Mouse (Mus musculus) spleen, adult 2 months (tissue): ENCODE data around the gene Rhoq. TPM values are rescaled to one million over a fixed set of nuclear protein-coding genes. Genes with fewer than 3 reads are reported as not detected.

ENCODE experiments used
- DNase-seq, 2 experiments: peaks; one replicate each; pipeline versions ENCODE4 v3.0.0 to v3.0.0-alpha.2; 2012 to 2021; ENCODE audit warnings: low spot score in 2 of 2, low read depth in 1 of 2
- H3K27ac ChIP-seq: fragments of 200-500 bp; 2 replicates; pipeline ENCODE4 v1.5.1; 2012; ENCODE audit warnings: low read length, inconsistent platforms; ENCODE audit not compliant: insufficient read depth
- H3K27me3 ChIP-seq: fragments of 200-500 bp; 2 replicates; pipeline ENCODE4 v1.6.1; 2012; ENCODE audit warnings: mild to moderate bottlenecking, moderate library complexity, low read length, inconsistent platforms; ENCODE audit not compliant: control insufficient read depth, insufficient read depth
- H3K36me3 ChIP-seq: fragments of 200-500 bp; 2 replicates; pipeline ENCODE4 v1.6.1; 2012; ENCODE audit warnings: mild to moderate bottlenecking, low read length, inconsistent platforms; ENCODE audit not compliant: control insufficient read depth, insufficient read depth
- H3K4me1 ChIP-seq: fragments of 200-500 bp; 2 replicates; pipeline ENCODE4 v1.6.1; 2011; ENCODE audit warnings: inconsistent platforms; ENCODE audit not compliant: control insufficient read depth, insufficient read depth, insufficient read length
- H3K4me3 ChIP-seq: fragments of 200-500 bp; 2 replicates; pipeline ENCODE4 v1.5.1; 2011; ENCODE audit warnings: mild to moderate bottlenecking, inconsistent platforms; ENCODE audit not compliant: insufficient read depth, insufficient read length; ENCODE audit errors: extremely low read depth
- CTCF ChIP-seq: fragments of 200-500 bp; IDR thresholded peaks from 2 replicates; pipeline ENCODE4 v1.5.1; 2011; ENCODE audit warnings: mild to moderate bottlenecking, inconsistent platforms; ENCODE audit not compliant: insufficient read depth, insufficient read length, insufficient replicate concordance; ENCODE audit errors: extremely low read depth
- POLR2A ChIP-seq: fragments of 200-500 bp; IDR thresholded peaks from 2 replicates; pipeline ENCODE4 v1.6.1; 2011; ENCODE audit warnings: low read depth, low read length, inconsistent platforms
- WGBS: fragments of 180-500 bp; shearing (Covaris S2); methylation state at CpG from one replicate; pipeline ENCODE4 v1.1.7; 2018; 5-methylcytosine and 5-hydroxymethylcytosine counted together
- polyA plus RNA-seq: library from polyadenylated mRNA; depleted of rRNA; stranded (reverse); fragments of >200 nt; gene quantifications from 2 replicates; pipeline ENCODE4 v1.2.3, GENCODE M21; 2012

Rhoq gene
- polyA plus RNA-seq, 1 experiment = 18.7 TPM

DNA sequence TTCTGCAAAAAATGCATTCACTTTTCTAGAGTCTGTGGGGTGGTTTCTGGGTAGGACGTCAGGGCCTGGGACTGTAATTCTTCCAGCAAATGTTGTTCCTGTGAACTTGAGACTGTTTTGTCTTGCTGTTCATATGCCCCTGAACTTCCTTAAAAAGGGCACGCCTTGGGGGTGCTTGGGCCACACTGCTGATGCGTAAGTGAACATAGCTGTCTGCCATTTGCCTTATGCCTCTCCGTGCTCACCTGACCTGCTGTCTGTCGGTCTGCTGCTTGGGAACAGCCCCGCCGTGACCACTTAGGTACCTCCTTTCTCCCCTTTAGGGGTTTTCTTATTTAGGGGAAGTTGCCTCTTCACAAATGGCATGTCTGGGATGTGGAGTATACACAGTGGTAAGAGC, 9.0 kb downstream of the Rhoq start:
- TF ChIP-seq CTCF (no peak), POLR2A (no peak)
- no peak for DNase-seq

DNA sequence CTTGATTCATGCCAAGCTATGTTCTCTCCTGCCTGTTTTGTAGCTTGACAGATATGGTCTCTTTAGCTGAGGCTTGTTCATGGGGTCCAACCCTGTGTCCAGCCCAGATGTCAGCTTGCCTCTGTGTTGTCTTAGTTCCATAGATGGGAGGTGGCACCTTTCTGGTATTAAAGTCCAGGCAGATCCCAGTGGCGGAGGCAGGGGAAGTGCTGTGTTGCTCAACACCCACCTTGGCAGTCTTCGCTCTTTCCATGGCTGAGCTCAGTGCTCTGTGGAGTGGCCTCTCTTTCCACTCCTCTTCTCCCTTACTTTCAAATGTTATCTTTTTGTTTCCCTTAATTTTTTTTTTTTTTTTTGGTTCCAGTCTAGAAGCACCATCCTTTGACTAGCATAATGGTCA, 10.2 kb downstream of the Rhoq start:
- Histone ChIP-seq H3K27me3 (no peaks in the 10 kb centered on the region), H3K4me1 (peaks cover 45% of the 10 kb centered on the region), H3K27ac (peak overlapping the region; percentile 29; the same call in 1 of the 2 replicates), H3K36me3 (peaks cover 5% of the 10 kb centered on the region; the same call in 1 of the 2 replicates), H3K4me3 (no peak overlapping the region)
- 83% methylated on average over 2 of the region's 2 CpGs for WGBS
- DNase-seq = no peak
- TF ChIP-seq POLR2A (no peak), CTCF (no peak)

More for the DNA sequence above, 9.0 kb downstream of the Rhoq start:
- WGBS = 61% methylated on average over 7 of the region's 7 CpGs
- H3K27ac ChIP-seq = peak overlapping the region; percentile 88
- peaks cover 55% of the 10 kb centered on the region for H3K4me1 ChIP-seq
- no peak overlapping the region for H3K4me3 ChIP-seq
- peaks cover 5% of the 10 kb centered on the region; the same call in 1 of the 2 replicates for H3K36me3 ChIP-seq
- H3K27me3 ChIP-seq = no peaks in the 10 kb centered on the region

DNA sequence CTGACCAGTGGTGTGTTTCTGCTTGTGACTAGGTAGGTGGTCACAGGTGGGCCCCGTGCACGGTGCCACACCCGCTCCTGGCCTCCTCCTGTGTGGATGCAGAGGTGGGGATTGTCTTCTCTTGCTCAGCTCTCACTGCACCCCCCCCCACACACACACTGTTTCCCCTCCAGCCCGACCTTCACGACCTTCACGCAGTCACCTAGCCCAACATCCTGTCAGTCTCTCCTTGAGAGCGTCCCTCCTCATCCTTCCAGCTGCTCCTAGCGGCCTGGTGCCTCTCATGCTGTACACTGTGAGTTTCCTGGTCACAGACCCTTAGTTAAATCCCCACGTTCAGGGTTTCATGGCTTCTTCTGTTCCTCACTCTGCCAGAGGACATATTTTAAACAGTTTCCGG, 13.5 kb downstream of the Rhoq start:
- 51% methylated on average over 10 of the region's 10 CpGs for WGBS
- no peak overlapping the region for H3K4me3 ChIP-seq
- H3K27ac ChIP-seq = peak overlapping the region; percentile 53
- H3K36me3 ChIP-seq = peaks cover 5% of the 10 kb centered on the region; the same call in 1 of the 2 replicates
- H3K27me3 ChIP-seq = no peaks in the 10 kb centered on the region
- TF ChIP-seq POLR2A (no peak), CTCF (no peak)
- no peak for DNase-seq
- H3K4me1 ChIP-seq = peaks cover 20% of the 10 kb centered on the region; the same call in 1 of the 2 replicates

DNA sequence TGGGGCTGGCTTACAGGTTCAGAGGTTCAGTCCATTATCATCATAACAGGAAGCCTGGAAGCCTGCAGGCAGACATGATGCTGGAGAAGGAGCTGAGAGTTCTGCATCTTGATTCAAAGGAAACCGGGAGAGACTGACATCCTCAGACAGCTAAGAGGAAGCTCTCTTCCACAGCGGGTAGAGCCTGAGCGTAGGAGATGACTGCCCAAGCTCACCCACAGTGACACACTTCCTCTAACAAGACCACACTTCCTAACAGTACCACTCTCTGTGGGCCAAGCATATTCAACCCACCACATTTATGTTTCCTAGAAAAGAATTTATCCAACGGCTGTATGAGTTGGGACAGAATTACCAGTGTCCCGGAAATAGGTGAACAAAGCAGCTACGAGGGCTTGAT, 15.6 kb downstream of the Rhoq start:
- WGBS = 25% methylated on average over 6 of the region's 6 CpGs
- Histone ChIP-seq H3K27me3 (no peaks in the 10 kb centered on the region), H3K27ac (peak overlapping the region; percentile 3; the same call in 1 of the 2 replicates), H3K36me3 (peaks cover 2% of the 10 kb centered on the region; the same call in 1 of the 2 replicates), H3K4me1 (peaks cover 11% of the 10 kb centered on the region; the same call in 1 of the 2 replicates), H3K4me3 (no peak overlapping the region)
- DNase-seq = no peak
- no peak for TF ChIP-seq POLR2A
- TF ChIP-seq CTCF = no peak

DNA sequence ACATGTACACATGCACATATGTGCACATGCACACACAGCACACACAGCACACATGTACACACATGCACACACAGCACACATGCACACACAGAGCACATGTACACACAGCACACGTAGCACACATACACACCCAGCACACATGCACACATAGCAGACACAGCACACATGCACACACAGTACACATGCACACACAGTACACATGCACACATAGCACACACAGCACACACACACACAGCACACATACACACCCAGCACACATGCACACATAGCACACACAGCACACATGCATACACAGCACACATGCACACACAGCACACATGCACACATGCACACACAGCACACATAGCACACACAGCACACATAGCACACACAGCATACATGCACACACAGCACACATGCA, 18.3 kb downstream of the Rhoq start:
- peaks cover 9% of the 10 kb centered on the region; the same call in 1 of the 2 replicates for H3K4me1 ChIP-seq
- TF ChIP-seq CTCF = no peak
- no peak for TF ChIP-seq POLR2A
- no peak for DNase-seq
- no peak overlapping the region for H3K4me3 ChIP-seq
- H3K27ac ChIP-seq = no peak overlapping the region
- no peaks in the 10 kb centered on the region for H3K27me3 ChIP-seq
- H3K36me3 ChIP-seq = peaks cover 2% of the 10 kb centered on the region
- 100% methylated on average over 1 of the region's 1 CpGs for WGBS

DNA sequence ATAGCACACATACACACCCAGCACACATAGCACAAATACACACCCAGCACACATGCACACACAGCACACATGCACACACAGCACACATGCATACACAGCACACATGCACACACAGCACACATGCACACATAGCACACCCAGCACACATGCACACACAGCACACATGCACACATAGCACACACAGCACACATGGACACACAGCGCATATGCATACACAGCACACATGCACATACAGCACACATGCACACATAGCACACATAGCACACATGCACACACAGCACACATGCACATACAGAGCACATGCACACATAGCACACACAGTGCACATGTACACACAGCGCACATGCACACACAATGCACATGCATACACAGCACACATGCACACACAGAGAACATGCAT, 18.8 kb downstream of the Rhoq start:
- DNase-seq = no peak
- WGBS = 90% methylated on average over 2 of the region's 2 CpGs
- H3K27ac ChIP-seq = no peak overlapping the region
- H3K27me3 ChIP-seq = no peaks in the 10 kb centered on the region
- H3K4me3 ChIP-seq = no peak overlapping the region
- H3K36me3 ChIP-seq = peaks cover 2% of the 10 kb centered on the region; the same call in 1 of the 2 replicates
- H3K4me1 ChIP-seq = peaks cover 6% of the 10 kb centered on the region; the same call in 1 of the 2 replicates
- TF ChIP-seq CTCF (no peak), POLR2A (no peak)

DNA sequence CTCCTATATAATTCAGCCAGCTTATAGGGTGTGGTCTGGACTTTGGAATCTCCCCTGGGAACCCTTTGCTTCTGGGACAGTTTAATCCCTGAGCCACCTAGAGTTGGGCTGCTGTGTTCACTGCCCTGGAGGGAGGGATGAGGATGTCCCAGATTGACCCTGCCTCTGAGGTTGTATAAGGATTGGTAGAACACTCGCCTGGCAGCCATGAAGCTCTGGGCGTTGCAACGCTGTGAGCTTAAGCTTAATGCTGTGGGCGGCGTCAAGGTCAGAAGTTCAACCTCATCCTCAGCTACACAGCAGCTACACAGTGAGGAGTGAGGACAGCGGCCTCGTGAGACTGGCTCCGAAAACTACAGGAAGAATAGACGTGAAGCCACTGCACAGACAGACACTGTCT, 19.6 kb downstream of the Rhoq start:
- Histone ChIP-seq H3K27ac (no peak overlapping the region), H3K36me3 (peaks cover 3% of the 10 kb centered on the region; the same call in 1 of the 2 replicates), H3K27me3 (no peaks in the 10 kb centered on the region), H3K4me1 (peaks cover 6% of the 10 kb centered on the region), H3K4me3 (no peak overlapping the region)
- DNase-seq = no peak
- WGBS = 93% methylated on average over 9 of the region's 9 CpGs
- no peak for TF ChIP-seq CTCF
- no peak for TF ChIP-seq POLR2A
